ENCODE assay signal across 12 mouse cellular contexts in genomic region chr3:115816328-115817160, GRCm38 (mm10).
A peak's percentile ranks its signal among the peaks of the same experiment; 100 is the strongest.
DNase-seq lines count a peak whose midpoint lies in the region; ATAC-seq and TF ChIP-seq lines count a peak whose summit lies in the region.
"Had no signal": no experiment of that assay in that cellular context is flagged by ENCODE, and none has a peak within 500 bp of the region (broad histone marks: within the 10 kb centered on the region; RNA-seq: fewer than 3 reads in every experiment).

No protein-coding gene starts in this region.

- H3K4me1 ChIP-seq in heart, embryonic 11.5 days (ENCODE audit: control insufficient read depth, insufficient read depth, low read length), result peaks cover 39% of the 10 kb centered on the region
- peaks cover 23% of the 10 kb centered on the region; the same call in 1 of the 2 replicates for H3K4me1 ChIP-seq in lung, embryonic 15.5 days
- H3K4me1 ChIP-seq in lung, adult 2 months (ENCODE audit: control insufficient read depth, insufficient read depth, low read length), result peaks cover 6% of the 10 kb centered on the region
- peaks cover 21% of the 10 kb centered on the region for H3K4me1 ChIP-seq in embryonic facial prominence, embryonic 14.5 days (ENCODE audit: control insufficient read depth, insufficient read depth, low read length)
- peaks cover 15% of the 10 kb centered on the region for H3K4me1 ChIP-seq in liver, postnatal 0 days (ENCODE audit: insufficient read depth)
- H3K4me1 ChIP-seq: hindbrain, embryonic 12.5 days; midbrain, embryonic 15.5 days had no signal

- WGBS in heart, embryonic 11.5 days (ENCODE audit: insufficient replicate concordance), result 66% methylated on average over 6 of the region's 6 CpGs
- 77% methylated on average over 6 of the region's 6 CpGs for WGBS in lung, embryonic 15.5 days
- WGBS in lung, adult 2 months, result 77% methylated on average over 6 of the region's 6 CpGs
- 91% methylated on average over 6 of the region's 6 CpGs for WGBS in embryonic facial prominence, embryonic 14.5 days
- 63% methylated on average over 6 of the region's 6 CpGs for WGBS in liver, postnatal 0 days (ENCODE audit: insufficient replicate concordance)

- ATAC-seq in heart, embryonic 11.5 days (replicated peaks; ENCODE audit: insufficient number of reproducible peaks, low FRiP score, low TSS enrichment), result no peak
- ATAC-seq in lung, embryonic 15.5 days (ENCODE audit: borderline replicate concordance, extremely low read depth, low FRiP score, low TSS enrichment), result no peak
- ATAC-seq in embryonic facial prominence, embryonic 14.5 days (ENCODE audit: low read depth), result no peak
- ATAC-seq in liver, postnatal 0 days, result no peak
- no peak for ATAC-seq in activated CD4-positive, CD25-positive, alpha-beta regulatory T cell, adult 4 months
- ATAC-seq: midbrain, embryonic 15.5 days had no signal

- TF ChIP-seq EP300 in liver, postnatal 0 days (IDR thresholded peaks at IDR 0.05; ENCODE audit: low read depth), result no peak

- no peak overlapping the region for H3K9ac ChIP-seq in heart, embryonic 11.5 days (ENCODE audit: low read depth, low read length)
- H3K9ac ChIP-seq in lung, embryonic 15.5 days, result no peak overlapping the region
- no peak overlapping the region for H3K9ac ChIP-seq in embryonic facial prominence, embryonic 14.5 days (ENCODE audit: low read depth, low read length)
- H3K9ac ChIP-seq in liver, postnatal 0 days (replicated peaks), result no peak overlapping the region
- H3K9ac ChIP-seq: hindbrain, embryonic 12.5 days; midbrain, embryonic 15.5 days had no signal

- no peaks in the 10 kb centered on the region for H3K27me3 ChIP-seq in heart, embryonic 11.5 days (ENCODE audit: control insufficient read depth, insufficient read depth, low read length)
- H3K27me3 ChIP-seq in lung, embryonic 15.5 days, result no peaks in the 10 kb centered on the region
- H3K27me3 ChIP-seq in embryonic facial prominence, embryonic 14.5 days (replicated peaks; ENCODE audit: control insufficient read depth, insufficient read depth, low read length), result 0 out of 2 replicates have a peak, but pooled peaks cover 3% of the 10 kb centered on the region
- no peaks in the 10 kb centered on the region for H3K27me3 ChIP-seq in liver, postnatal 0 days (ENCODE audit: insufficient read depth, low read length)
- H3K27me3 ChIP-seq: hindbrain, embryonic 12.5 days; midbrain, embryonic 15.5 days had no signal

- peak overlapping the region; percentile 82; the same call in 1 of the 2 replicates for H3K27ac ChIP-seq in heart, embryonic 11.5 days (ENCODE audit: low read depth, low read length)
- peak overlapping the region; percentile 73 for H3K27ac ChIP-seq in lung, embryonic 15.5 days
- H3K27ac ChIP-seq in embryonic facial prominence, embryonic 14.5 days (replicated peaks; ENCODE audit: low read depth, low read length), result 0 out of 2 replicates have a peak overlapping the region, but pooled peaks have one; percentile 23
- H3K27ac ChIP-seq in liver, postnatal 0 days (ENCODE audit: low read depth), result peak overlapping the region; percentile 62
- H3K27ac ChIP-seq: hindbrain, embryonic 12.5 days; midbrain, embryonic 15.5 days had no signal

- DNase-seq in heart, adult 8-10 months (ENCODE audit: low spot score), result no peak
- DNase-seq in lung, adult 2 months, result no peak
- no peak for DNase-seq in embryonic facial prominence, embryonic 14.5 days (ENCODE audit: low spot score)
- no peak for DNase-seq in liver, postnatal 0 days
- DNase-seq in adrenal gland, postnatal 10 days, result no peak
- DNase-seq: cerebellum, postnatal 25 days; left cerebral cortex, postnatal 4 days had no signal

- no peak for TF ChIP-seq POLR2A in lung, adult 2 months (IDR thresholded peaks at IDR 0.05; ENCODE audit: borderline replicate concordance, extremely low read depth, low read depth, low read length)

- no peak for TF ChIP-seq CTCF in lung, adult 2 months (IDR thresholded peaks at IDR 0.05; ENCODE audit: insufficient read depth, low read length)
- TF ChIP-seq CTCF in liver, postnatal 0 days (IDR thresholded peaks at IDR 0.05; ENCODE audit: low read depth), result no peak

- no peak overlapping the region for H3K4me2 ChIP-seq in heart, embryonic 11.5 days
- H3K4me2 ChIP-seq in lung, embryonic 15.5 days, result no peak overlapping the region
- H3K4me2 ChIP-seq in embryonic facial prominence, embryonic 14.5 days (ENCODE audit: low read depth, low read length), result no peak overlapping the region
- H3K4me2 ChIP-seq in liver, postnatal 0 days (ENCODE audit: low read depth, low read length), result no peak overlapping the region
- H3K4me2 ChIP-seq: hindbrain, embryonic 12.5 days; midbrain, embryonic 15.5 days had no signal

- H3K9me3 ChIP-seq in heart, embryonic 11.5 days (replicated peaks; ENCODE audit: control insufficient read depth, low read length), result no peaks in the 10 kb centered on the region
- no peaks in the 10 kb centered on the region for H3K9me3 ChIP-seq in lung, embryonic 15.5 days
- no peaks in the 10 kb centered on the region for H3K9me3 ChIP-seq in embryonic facial prominence, embryonic 14.5 days (ENCODE audit: control insufficient read depth, low read length)
- H3K9me3 ChIP-seq in liver, postnatal 0 days (ENCODE audit: low read length), result no peaks in the 10 kb centered on the region
- H3K9me3 ChIP-seq: hindbrain, embryonic 12.5 days; midbrain, embryonic 15.5 days had no signal

- H3K4me3 ChIP-seq in heart, embryonic 11.5 days (ENCODE audit: low read depth, low read length), result no peak overlapping the region
- H3K4me3 ChIP-seq in lung, embryonic 15.5 days, result no peak overlapping the region
- no peak overlapping the region for H3K4me3 ChIP-seq in lung, adult 2 months (replicated peaks; ENCODE audit: extremely low read depth, low read depth, low read length)
- H3K4me3 ChIP-seq in embryonic facial prominence, embryonic 14.5 days (ENCODE audit: low read depth, low read length), result no peak overlapping the region
- no peak overlapping the region for H3K4me3 ChIP-seq in liver, postnatal 0 days (ENCODE audit: low read depth, low read length)
- H3K4me3 ChIP-seq: hindbrain, embryonic 12.5 days; midbrain, embryonic 15.5 days had no signal

- H3K36me3 ChIP-seq in heart, embryonic 11.5 days (ENCODE audit: control insufficient read depth, insufficient read depth, low read length), result no peaks in the 10 kb centered on the region
- no peaks in the 10 kb centered on the region for H3K36me3 ChIP-seq in lung, embryonic 15.5 days
- no peaks in the 10 kb centered on the region for H3K36me3 ChIP-seq in embryonic facial prominence, embryonic 14.5 days (ENCODE audit: control insufficient read depth, insufficient read depth, low read length)
- H3K36me3 ChIP-seq in liver, postnatal 0 days (replicated peaks; ENCODE audit: insufficient read depth, low read length), result no peaks in the 10 kb centered on the region
- H3K36me3 ChIP-seq: hindbrain, embryonic 12.5 days; midbrain, embryonic 15.5 days had no signal

Comparison
In these comparisons a context has a peak if more than half of its experiments do, and no peak if none do; other contexts are left out.
1. H3K27ac ChIP-seq: peak in every context shown above with its lines; median percentile 82 in heart, embryonic 11.5 days; 73 in lung, embryonic 15.5 days; 62 in liver, postnatal 0 days; 23 in embryonic facial prominence, embryonic 14.5 days.